Mouse (Mus musculus): ENCODE data around the gene Pip5k1c. TPM values are rescaled to one million over a fixed set of nuclear protein-coding genes. Genes with fewer than 3 reads are reported as not detected.

The Pip5k1c gene
- total and polyA plus RNA-seq, 2 experiments from 2014 or later: 21.4 to 38.5 TPM

DNA sequence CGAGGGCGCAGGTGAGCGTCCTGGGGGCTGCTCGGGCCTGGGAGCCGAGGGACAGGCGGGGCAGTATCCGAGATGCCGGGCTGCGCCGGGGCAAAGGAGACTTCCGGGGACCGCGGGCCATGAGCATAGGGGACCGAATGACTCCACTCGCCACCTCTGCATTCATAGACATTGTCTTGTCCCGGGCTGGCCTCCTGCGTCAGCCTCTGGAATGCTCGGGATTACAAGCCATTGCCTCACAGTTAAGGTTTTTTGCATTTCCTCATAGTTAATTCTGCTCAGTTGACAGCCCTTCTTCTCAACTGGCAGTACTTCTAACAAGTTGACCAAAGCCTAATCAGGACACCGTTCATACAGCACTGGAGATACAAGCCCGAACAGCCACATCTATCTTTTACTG is 28.7 kb downstream of the Pip5k1c start:
- ATAC-seq (ENCODE audit: insufficient read depth, low read depth) (no peak), DNase-seq (ENCODE audit: low spot score) (no peak)
- H3K9ac ChIP-seq (replicated peaks; ENCODE audit: low read depth, low read length): peak overlapping the region; percentile 93
- no peaks in the 10 kb centered on the region for H3K9me3 ChIP-seq (replicated peaks; ENCODE audit: control insufficient read depth, low read length)
- H3K36me3 ChIP-seq (replicated peaks; ENCODE audit: control insufficient read depth, insufficient read depth, low read length): peaks cover 57% of the 10 kb centered on the region
- peak overlapping the region; percentile 86 for H3K4me2 ChIP-seq (ENCODE audit: low read depth, low read length)
- TF ChIP-seq EP300 (IDR thresholded peaks at IDR 0.05; ENCODE audit: low read depth) (no peak), CTCF (IDR thresholded peaks at IDR 0.05; ENCODE audit: low read depth) (no peak)
- peak overlapping the region; percentile 97 for H3K4me3 ChIP-seq (ENCODE audit: low read depth, low read length)
- no peaks in the 10 kb centered on the region for H3K27me3 ChIP-seq (ENCODE audit: control insufficient read depth, insufficient read depth, low read length)
- peaks cover 19% of the 10 kb centered on the region for H3K4me1 ChIP-seq (ENCODE audit: control insufficient read depth, insufficient read depth)
- 2% methylated on average over 19 of the region's 20 CpGs for WGBS
- H3K27ac ChIP-seq (ENCODE audit: low read depth): peak overlapping the region; percentile 92

- Histone ChIP-seq H3K4me2 (ENCODE audit: low read depth, low read length) (peak overlapping the region; percentile 86; the same call in 1 of the 2 replicates), H3K9me3 (replicated peaks; ENCODE audit: control insufficient read depth, low read length) (no peaks in the 10 kb centered on the region), H3K4me1 (ENCODE audit: control insufficient read depth, insufficient read depth) (peaks cover 19% of the 10 kb centered on the region), H3K27ac (ENCODE audit: low read depth) (no peak overlapping the region), H3K36me3 (replicated peaks; ENCODE audit: control insufficient read depth, insufficient read depth, low read length) (peaks cover 65% of the 10 kb centered on the region), H3K27me3 (ENCODE audit: control insufficient read depth, insufficient read depth, low read length) (no peaks in the 10 kb centered on the region), H3K9ac (replicated peaks; ENCODE audit: low read depth, low read length) (no peak overlapping the region), H3K4me3 (ENCODE audit: low read depth, low read length) (no peak overlapping the region)
- DNase-seq (ENCODE audit: low spot score) (no peak), ATAC-seq (ENCODE audit: insufficient read depth, low read depth) (no peak)
- 91% methylated on average over 27 of the region's 27 CpGs for WGBS
- TF ChIP-seq EP300 (IDR thresholded peaks at IDR 0.05; ENCODE audit: low read depth) (no peak), CTCF (IDR thresholded peaks at IDR 0.05; ENCODE audit: low read depth) (no peak)
Measured at GRCm38 (mm10) chr10:81322444-81322843, 29.7 kb downstream of the Pip5k1c start.

GRCm38 (mm10) chr10:81323141-81323775 is 30.5 kb downstream of the Pip5k1c start:
- Histone ChIP-seq H3K27ac (ENCODE audit: low read depth) (no peak overlapping the region), H3K9me3 (replicated peaks; ENCODE audit: control insufficient read depth, low read length) (no peaks in the 10 kb centered on the region), H3K4me1 (ENCODE audit: control insufficient read depth, insufficient read depth) (peaks cover 26% of the 10 kb centered on the region), H3K4me2 (ENCODE audit: low read depth, low read length) (no peak overlapping the region), H3K36me3 (replicated peaks; ENCODE audit: control insufficient read depth, insufficient read depth, low read length) (peaks cover 57% of the 10 kb centered on the region), H3K4me3 (ENCODE audit: low read depth, low read length) (no peak overlapping the region), H3K27me3 (ENCODE audit: control insufficient read depth, insufficient read depth, low read length) (no peaks in the 10 kb centered on the region), H3K9ac (replicated peaks; ENCODE audit: low read depth, low read length) (no peak overlapping the region)
- TF ChIP-seq EP300 (IDR thresholded peaks at IDR 0.05; ENCODE audit: low read depth) (no peak), CTCF (IDR thresholded peaks at IDR 0.05; ENCODE audit: low read depth) (no peak)
- 89% methylated on average over 23 of the region's 23 CpGs for whole genome bisulfite sequencing
- DNase-seq (ENCODE audit: low spot score): no peak
- ATAC-seq (ENCODE audit: insufficient read depth, low read depth): no peak

GRCm38 (mm10) chr10:81323791-81324530 is 31.2 kb downstream of the Pip5k1c start:
- 91% methylated on average over 18 of the region's 18 CpGs for WGBS
- ATAC-seq (ENCODE audit: insufficient read depth, low read depth) (no peak), DNase-seq (ENCODE audit: low spot score) (no peak)
- Histone ChIP-seq H3K9ac (replicated peaks; ENCODE audit: low read depth, low read length) (no peak overlapping the region), H3K4me2 (ENCODE audit: low read depth, low read length) (no peak overlapping the region), H3K27ac (ENCODE audit: low read depth) (no peak overlapping the region), H3K4me3 (ENCODE audit: low read depth, low read length) (no peak overlapping the region), H3K4me1 (ENCODE audit: control insufficient read depth, insufficient read depth) (peaks cover 29% of the 10 kb centered on the region), H3K27me3 (ENCODE audit: control insufficient read depth, insufficient read depth, low read length) (no peaks in the 10 kb centered on the region), H3K9me3 (replicated peaks; ENCODE audit: control insufficient read depth, low read length) (no peaks in the 10 kb centered on the region), H3K36me3 (replicated peaks; ENCODE audit: control insufficient read depth, insufficient read depth, low read length) (peaks cover 51% of the 10 kb centered on the region)
- TF ChIP-seq CTCF (IDR thresholded peaks at IDR 0.05; ENCODE audit: low read depth) (no peak), EP300 (IDR thresholded peaks at IDR 0.05; ENCODE audit: low read depth) (no peak)

GRCm38 (mm10) chr10:81325176-81325575 is 32.4 kb downstream of the Pip5k1c start:
- Histone ChIP-seq H3K9me3 (replicated peaks; ENCODE audit: control insufficient read depth, low read length) (no peaks in the 10 kb centered on the region), H3K4me2 (ENCODE audit: low read depth, low read length) (no peak overlapping the region), H3K27me3 (ENCODE audit: control insufficient read depth, insufficient read depth, low read length) (no peaks in the 10 kb centered on the region), H3K27ac (ENCODE audit: low read depth) (no peak overlapping the region), H3K36me3 (replicated peaks; ENCODE audit: control insufficient read depth, insufficient read depth, low read length) (peaks cover 51% of the 10 kb centered on the region), H3K4me3 (ENCODE audit: low read depth, low read length) (no peak overlapping the region), H3K9ac (replicated peaks; ENCODE audit: low read depth, low read length) (no peak overlapping the region), H3K4me1 (ENCODE audit: control insufficient read depth, insufficient read depth) (peaks cover 32% of the 10 kb centered on the region)
- no peak for DNase-seq (ENCODE audit: low spot score)
- ATAC-seq (ENCODE audit: insufficient read depth, low read depth): no peak
- WGBS: 91% methylated on average over 21 of the region's 21 CpGs
- no peak for TF ChIP-seq EP300 (IDR thresholded peaks at IDR 0.05; ENCODE audit: low read depth)
- TF ChIP-seq CTCF (IDR thresholded peaks at IDR 0.05; ENCODE audit: low read depth): no peak

All from heart, postnatal 0 days (tissue).